Mouse (Mus musculus) spleen, postnatal 4 days (tissue): ENCODE measurements around the gene Cdon.

ENCODE experiments used
- DNase-seq, 2 experiments: peaks; one replicate each; pipeline ENCODE4 v3.0.0; 2022; ENCODE audit warnings: low spot score in 2 of 2

Cdon gene

DNA sequence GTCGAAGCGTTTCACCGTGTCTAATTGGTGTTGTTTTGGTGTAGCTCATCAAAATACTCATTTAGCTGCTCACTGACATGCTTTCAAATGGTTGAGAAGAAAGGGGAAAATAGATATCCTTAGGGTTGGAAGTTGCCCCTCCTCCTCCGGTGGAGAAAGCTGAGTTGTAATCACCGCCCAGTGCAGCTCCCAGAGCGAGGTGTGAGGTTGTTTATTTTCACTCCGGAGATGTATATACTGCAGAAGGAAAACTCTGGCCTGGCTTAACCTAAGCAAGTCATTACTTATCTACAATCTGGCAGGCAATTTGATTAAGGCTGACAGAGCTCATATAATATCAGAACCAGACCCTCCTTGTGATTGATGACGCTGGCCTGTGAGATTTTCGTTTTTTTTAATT is 14.6 kb downstream of the Cdon start:
- DNase-seq = no peak

DNA sequence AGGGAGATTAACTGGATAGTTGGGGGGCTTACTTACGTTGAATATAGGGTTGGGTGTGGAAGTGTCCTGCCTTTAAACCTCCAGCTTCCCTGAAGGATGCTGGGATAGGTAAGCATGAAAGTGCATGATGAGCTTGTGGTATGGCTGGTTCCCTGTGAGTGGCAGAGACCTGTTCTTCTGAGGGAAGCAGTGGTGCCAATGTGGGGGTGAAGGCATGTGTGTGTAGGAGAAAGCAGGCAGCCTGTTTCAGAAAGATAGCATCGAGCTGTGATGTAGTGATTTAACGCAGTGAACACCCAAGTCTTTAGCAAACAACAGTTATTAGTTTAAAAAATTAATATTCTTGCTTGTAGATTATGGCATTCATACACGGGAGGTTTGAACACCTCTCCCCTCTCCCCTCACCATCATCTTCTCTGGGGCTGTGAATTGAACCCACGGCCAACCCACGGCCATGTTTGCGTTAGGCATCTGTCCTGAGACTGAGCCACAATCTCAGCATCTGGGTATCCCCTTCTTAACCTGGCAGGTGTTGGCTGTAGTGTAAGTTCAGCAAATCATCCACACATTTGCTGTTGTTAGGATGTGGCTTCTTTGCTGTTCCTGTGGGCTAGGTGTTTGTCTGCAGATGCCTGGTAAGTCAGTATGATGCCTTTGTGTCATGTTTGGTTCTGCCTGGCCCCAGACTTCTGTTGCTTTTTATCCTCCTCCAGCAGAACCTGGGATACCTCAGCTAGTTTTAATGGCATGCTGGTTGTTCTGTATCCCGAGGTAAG is 17.5 kb downstream of the Cdon start:
- DNase-seq = no peak

- DNase-seq = no peak
These were observed 18.1 kb downstream of the Cdon start for GRCm38 (mm10) chr9:35439062-35439442.

DNA sequence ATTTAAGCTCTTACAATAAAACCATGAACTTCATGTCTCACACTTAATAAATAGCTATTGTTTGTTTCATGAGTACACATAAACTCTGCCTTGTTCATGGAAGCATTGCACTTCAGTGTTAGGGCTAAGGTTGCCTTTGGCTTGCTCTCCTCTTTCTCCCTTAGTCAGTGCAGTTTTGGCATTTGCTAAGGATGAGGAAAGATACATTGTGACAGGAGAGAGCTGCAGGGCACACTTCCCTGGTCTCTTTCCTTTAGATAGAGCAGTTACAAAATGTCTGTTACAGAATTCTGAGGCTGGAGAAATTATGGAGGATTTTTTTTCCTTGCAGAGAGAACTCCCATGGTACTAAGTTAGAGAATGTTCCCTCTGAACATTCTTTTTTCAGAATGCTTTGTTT is 18.8 kb downstream of the Cdon start:
- DNase-seq = no peak

GRCm38 (mm10) chr9:35442476-35442875 is 21.5 kb downstream of the Cdon start:
- DNase-seq = no peak

GRCm38 (mm10) chr9:35443618-35444511 is 22.9 kb downstream of the Cdon start:
- no peak for DNase-seq

DNA sequence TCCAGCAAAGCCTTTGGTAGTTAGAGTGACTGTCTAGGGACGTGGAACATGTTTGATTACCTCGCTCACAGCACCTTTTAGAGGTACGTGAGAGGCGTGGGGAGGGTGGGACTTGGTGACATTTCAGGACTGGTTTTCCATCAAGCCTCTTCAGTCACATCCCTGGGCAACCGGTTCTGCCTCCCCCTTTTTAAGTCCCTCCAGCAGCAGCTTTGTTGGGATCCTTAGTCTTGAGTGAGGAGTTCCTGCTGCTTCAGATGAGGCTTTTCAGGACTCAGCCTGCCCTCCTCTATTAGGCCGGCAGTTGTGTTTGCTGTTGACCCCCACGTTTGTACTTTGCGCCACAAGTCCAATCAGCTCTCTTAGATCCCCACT is 23.6 kb downstream of the Cdon start:
- DNase-seq = no peak

DNA sequence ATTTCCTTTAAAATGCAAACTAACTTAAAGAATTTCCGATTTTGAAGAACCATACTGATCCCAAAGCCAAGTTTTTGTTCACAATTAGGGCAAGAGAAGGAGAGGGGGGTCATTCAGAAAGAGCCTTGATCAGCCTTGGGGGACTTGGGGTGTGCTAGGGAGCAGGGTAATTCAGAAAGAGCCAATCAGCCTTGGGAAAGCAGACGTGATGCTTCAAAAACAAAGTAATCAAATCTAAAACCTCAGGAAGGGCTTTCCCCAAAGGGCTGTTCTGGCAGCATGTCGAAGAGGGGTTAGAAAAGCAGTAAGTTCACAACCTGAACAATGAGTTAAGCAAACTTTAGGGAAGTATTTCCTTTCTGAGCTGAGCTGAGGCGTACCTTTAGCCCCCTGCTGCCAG is 26.0 kb downstream of the Cdon start:
- DNase-seq = no peak

GRCm38 (mm10) chr9:35453311-35453710 is 32.4 kb downstream of the Cdon start:
- no peak for DNase-seq

DNA sequence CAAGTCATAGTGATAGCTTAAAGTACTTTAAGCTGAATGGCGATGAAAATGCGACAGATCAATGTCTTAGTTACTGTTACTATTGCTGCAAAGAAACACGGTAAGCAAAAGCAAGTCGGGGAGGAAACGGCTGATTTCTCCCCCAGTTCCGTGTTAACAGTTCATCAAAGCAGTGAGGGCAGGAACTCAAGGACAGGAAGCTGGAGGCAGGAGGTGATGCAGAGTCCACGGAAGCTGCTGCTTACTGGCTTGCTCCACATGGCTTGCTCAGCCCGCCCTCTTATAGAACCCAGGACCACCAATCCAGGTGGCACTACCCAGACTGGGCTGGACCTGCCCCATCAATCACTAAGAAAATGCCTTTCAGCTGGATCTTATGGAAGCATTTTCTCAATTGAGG is 38.7 kb downstream of the Cdon start:
- DNase-seq = no peak

GRCm38 (mm10) chr9:35467264-35467817 is 46.4 kb downstream of the Cdon start:
- no peak for DNase-seq

DNA sequence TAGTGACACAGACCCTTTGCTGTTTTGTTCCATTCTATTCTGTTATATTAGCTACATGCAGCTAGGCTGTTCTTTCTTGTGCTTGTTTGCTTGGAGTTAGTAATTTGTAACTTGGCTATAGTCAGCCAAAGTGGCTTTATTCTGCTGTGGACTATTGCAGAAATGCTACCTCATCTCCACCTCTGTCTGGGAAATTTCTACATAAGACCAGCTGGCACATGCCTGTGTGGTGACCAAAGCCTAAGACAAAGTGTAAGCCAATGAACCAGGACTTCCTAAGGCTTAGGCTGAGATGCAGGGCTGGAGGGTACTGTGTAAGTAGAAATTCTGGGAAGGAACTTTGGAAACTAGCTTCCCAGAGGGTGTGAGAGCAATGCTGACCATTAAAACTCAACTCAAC is 48.0 kb downstream of the Cdon start:
- no peak for DNase-seq

- no peak for DNase-seq
These were observed 53.3 kb downstream of the Cdon start for GRCm38 (mm10) chr9:35474104-35474724.

DNA sequence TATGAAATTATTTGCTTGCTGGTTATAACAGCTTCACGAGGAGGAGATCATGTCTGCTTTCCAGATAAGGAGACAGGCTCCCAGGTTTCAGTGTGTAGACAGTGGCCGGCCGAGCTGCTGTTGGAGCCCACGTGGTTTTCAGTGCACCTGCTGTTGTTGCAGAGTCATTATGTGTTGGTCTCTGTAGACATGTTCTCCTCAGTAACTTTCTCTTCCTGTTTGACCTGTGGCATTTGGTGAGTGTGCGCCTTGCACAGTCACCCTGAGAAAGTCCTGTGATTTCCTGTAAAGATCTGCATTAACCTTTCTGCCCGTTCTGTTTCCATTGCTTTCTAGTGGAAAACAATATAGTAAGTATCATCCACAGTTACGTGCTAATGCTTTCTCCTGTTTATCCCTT is 54.5 kb downstream of the Cdon start:
- DNase-seq = no peak

- no peak for DNase-seq
These were observed 58.5 kb downstream of the Cdon start for GRCm38 (mm10) chr9:35479456-35479855.

- no peak for DNase-seq
These were observed 61.3 kb downstream of the Cdon start for GRCm38 (mm10) chr9:35482014-35482898.

- no peak for DNase-seq
These were observed 63.0 kb downstream of the Cdon start for GRCm38 (mm10) chr9:35483949-35484348.

- DNase-seq = no peak
These were observed 65.7 kb downstream of the Cdon start for GRCm38 (mm10) chr9:35486616-35487015.

- DNase-seq = no peak
These were observed 67.6 kb downstream of the Cdon start for GRCm38 (mm10) chr9:35488496-35488895.

- no peak for DNase-seq
These were observed 70.4 kb downstream of the Cdon start for GRCm38 (mm10) chr9:35491109-35491866.
